Mouse (Mus musculus): ENCODE measurements around the gene Snd1.

Snd1 gene

GRCm38 (mm10) chr6:28593708-28594107, 118.8 kb downstream of the Snd1 start:
- DNase-seq (ENCODE audit: low read depth, low spot score): no peak

- no peak for DNase-seq (ENCODE audit: low read depth, low spot score)
These were observed 119.8 kb downstream of the Snd1 start for GRCm38 (mm10) chr6:28594759-28595158.

GRCm38 (mm10) chr6:28595231-28595630, 120.3 kb downstream of the Snd1 start:
- DNase-seq (ENCODE audit: low read depth, low spot score): no peak

GRCm38 (mm10) chr6:28597266-28597665, 122.3 kb downstream of the Snd1 start:
- no peak for DNase-seq (ENCODE audit: low read depth, low spot score)

- DNase-seq (ENCODE audit: low read depth, low spot score): no peak
These were observed 124.2 kb downstream of the Snd1 start for GRCm38 (mm10) chr6:28599120-28599519.

- DNase-seq (ENCODE audit: low read depth, low spot score): no peak
These were observed 125.5 kb downstream of the Snd1 start for GRCm38 (mm10) chr6:28600404-28600803.

GRCm38 (mm10) chr6:28603401-28603800, 128.5 kb downstream of the Snd1 start:
- DNase-seq (ENCODE audit: low read depth, low spot score): no peak

- no peak for DNase-seq (ENCODE audit: low read depth, low spot score)
These were observed 128.9 kb downstream of the Snd1 start for GRCm38 (mm10) chr6:28603823-28604222.

GRCm38 (mm10) chr6:28609291-28609690, 134.4 kb downstream of the Snd1 start:
- DNase-seq (ENCODE audit: low read depth, low spot score): no peak

- DNase-seq (ENCODE audit: low read depth, low spot score): no peak
These were observed 135.2 kb downstream of the Snd1 start for GRCm38 (mm10) chr6:28610127-28610526.

- DNase-seq (ENCODE audit: low read depth, low spot score): no peak
These were observed 138.5 kb downstream of the Snd1 start for GRCm38 (mm10) chr6:28613441-28613840.

GRCm38 (mm10) chr6:28614856-28615255, 139.9 kb downstream of the Snd1 start:
- DNase-seq (ENCODE audit: low read depth, low spot score): no peak

- no peak for DNase-seq (ENCODE audit: low read depth, low spot score)
These were observed 140.5 kb downstream of the Snd1 start for GRCm38 (mm10) chr6:28615408-28615807.

- no peak for DNase-seq (ENCODE audit: low read depth, low spot score)
These were observed 141.0 kb downstream of the Snd1 start for GRCm38 (mm10) chr6:28615966-28616365.

- DNase-seq (ENCODE audit: low read depth, low spot score): no peak
These were observed 143.4 kb downstream of the Snd1 start for GRCm38 (mm10) chr6:28618299-28618698.

- no peak for DNase-seq (ENCODE audit: low read depth, low spot score)
These were observed 143.8 kb downstream of the Snd1 start for GRCm38 (mm10) chr6:28618751-28619153.

- DNase-seq (ENCODE audit: low read depth, low spot score): no peak
These were observed 146.5 kb downstream of the Snd1 start for GRCm38 (mm10) chr6:28621431-28621830.

- no peak for DNase-seq (ENCODE audit: low read depth, low spot score)
These were observed 147.0 kb downstream of the Snd1 start for GRCm38 (mm10) chr6:28621961-28622360.

- DNase-seq (ENCODE audit: low read depth, low spot score): no peak
These were observed 147.6 kb downstream of the Snd1 start for GRCm38 (mm10) chr6:28622522-28622921.

GRCm38 (mm10) chr6:28622963-28623362, 148.0 kb downstream of the Snd1 start:
- no peak for DNase-seq (ENCODE audit: low read depth, low spot score)

- no peak for DNase-seq (ENCODE audit: low read depth, low spot score)
These were observed 153.5 kb downstream of the Snd1 start for GRCm38 (mm10) chr6:28628408-28628807.

- no peak for DNase-seq (ENCODE audit: low read depth, low spot score)
These were observed 154.9 kb downstream of the Snd1 start for GRCm38 (mm10) chr6:28629866-28630265.

GRCm38 (mm10) chr6:28630926-28631325, 156.0 kb downstream of the Snd1 start:
- DNase-seq (ENCODE audit: low read depth, low spot score): no peak

- no peak for DNase-seq (ENCODE audit: low read depth, low spot score)
These were observed 158.2 kb downstream of the Snd1 start for GRCm38 (mm10) chr6:28633120-28633519.
